Mouse (Mus musculus): ENCODE measurements around the gene Faap24.
A peak's percentile ranks its signal among the peaks of the same experiment; 100 is the strongest.

Gene Faap24

GRCm38 (mm10) chr7:35371096-35371495 lies 25.5 kb downstream of the Faap24 start:
- no peak for DNase-seq (ENCODE audit: low read depth, low spot score)

DNA sequence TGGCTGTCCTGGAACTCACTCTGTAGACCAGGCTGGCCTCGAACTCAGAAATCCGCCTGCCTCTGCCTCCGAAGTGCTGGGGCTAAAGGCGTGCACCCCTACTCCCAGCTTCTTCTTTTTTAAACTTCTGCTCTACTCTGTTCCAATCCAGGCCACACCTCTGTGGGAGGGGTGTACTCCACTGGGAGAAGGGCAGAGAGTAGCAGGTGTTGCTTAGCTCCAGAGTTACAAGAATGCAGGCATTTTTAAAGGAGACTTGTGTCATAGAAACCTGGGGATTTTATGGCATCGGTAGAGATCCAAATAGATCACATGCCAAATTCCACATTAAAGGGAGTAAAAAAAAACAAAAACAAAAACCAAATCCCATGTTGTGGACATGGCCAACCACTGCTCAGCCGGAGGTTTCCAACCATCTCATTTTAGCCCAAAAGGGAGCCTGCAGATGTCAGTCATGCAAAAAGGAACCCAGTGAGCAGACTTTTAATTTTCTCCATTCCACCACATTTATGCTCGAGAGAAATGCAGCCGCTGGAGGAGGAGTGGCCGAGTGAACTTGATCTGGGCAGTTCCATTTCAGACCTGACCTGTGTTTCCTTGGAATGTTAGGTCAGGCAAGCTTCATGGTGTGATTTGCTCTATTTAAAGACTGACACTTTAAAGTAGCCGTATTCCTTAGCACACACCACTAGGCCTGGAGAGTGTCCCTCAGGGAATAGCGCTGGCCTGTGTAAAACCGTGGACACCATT lies 31.3 kb downstream of the Faap24 start:
- no peak for DNase-seq (ENCODE audit: low read depth, low spot score)

DNA sequence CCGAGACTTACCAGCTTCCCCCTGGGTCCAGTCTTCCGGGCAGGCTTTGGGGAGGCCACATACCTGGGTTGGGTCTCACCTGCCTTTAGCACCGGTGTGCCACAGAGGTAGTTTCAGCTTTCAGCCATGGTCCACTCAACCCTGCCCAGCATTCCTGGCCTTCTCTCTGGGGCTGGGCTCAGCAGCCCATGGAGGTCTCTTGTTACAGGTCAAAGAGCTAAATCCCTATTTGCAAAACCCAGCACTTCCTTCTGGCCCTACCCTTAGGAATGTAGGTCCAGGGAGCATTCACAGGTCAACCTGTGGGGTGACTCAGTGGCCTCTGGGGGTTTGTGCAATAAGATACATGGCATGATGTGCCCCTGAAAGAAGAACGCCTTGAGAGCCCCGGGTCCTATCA lies 33.8 kb downstream of the Faap24 start:
- DNase-seq (ENCODE audit: low read depth, low spot score) = no peak

DNA sequence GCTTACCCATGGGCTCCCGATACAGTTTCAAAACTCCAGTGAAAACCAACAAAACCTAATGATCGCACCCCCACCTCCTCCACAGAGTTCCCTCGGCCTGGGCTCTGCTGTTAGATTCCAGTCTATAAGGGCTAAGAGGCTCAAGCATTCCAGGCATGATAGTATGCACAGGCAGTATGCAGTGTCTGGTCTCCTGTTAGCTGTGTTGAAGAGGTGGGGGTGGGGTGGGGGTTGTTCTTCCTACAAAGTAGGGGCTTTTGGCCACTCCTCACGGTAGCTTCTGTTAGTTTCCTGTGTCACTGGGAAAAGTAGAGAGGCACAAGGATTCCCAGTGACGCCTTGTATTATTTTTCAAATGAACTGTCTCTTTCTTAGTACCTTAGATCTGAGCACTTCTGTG lies 34.4 kb downstream of the Faap24 start:
- no peak for DNase-seq (ENCODE audit: low read depth, low spot score)

- no peak for DNase-seq (ENCODE audit: low read depth, low spot score)
Observed at GRCm38 (mm10) chr7:35357621-35358020, 39.0 kb downstream of the Faap24 start.

GRCm38 (mm10) chr7:35355303-35355872 lies 41.2 kb downstream of the Faap24 start:
- no peak for DNase-seq (ENCODE audit: low read depth, low spot score)

GRCm38 (mm10) chr7:35353306-35353705 lies 43.3 kb downstream of the Faap24 start:
- DNase-seq (ENCODE audit: low read depth, low spot score) = no peak

DNA sequence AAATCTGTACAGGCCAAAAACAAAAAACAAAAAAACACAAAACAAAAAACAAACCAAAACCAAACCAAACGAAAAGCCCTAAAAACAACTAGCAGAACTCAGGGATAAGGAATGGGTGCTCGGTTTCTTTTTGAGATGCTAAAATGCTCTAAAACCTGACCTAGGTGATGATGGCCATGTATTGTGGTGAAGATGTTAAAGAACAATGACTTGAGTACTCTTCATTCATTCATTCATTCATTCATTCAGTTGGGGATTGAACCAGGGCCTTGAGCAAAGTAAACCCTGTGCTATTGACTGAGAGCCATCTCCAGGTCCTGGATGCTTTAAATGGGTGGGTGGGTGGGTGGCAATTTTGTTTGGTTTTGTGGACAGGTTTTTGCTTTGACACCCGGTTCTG lies 45.5 kb downstream of the Faap24 start:
- no peak for DNase-seq (ENCODE audit: low read depth, low spot score)

DNA sequence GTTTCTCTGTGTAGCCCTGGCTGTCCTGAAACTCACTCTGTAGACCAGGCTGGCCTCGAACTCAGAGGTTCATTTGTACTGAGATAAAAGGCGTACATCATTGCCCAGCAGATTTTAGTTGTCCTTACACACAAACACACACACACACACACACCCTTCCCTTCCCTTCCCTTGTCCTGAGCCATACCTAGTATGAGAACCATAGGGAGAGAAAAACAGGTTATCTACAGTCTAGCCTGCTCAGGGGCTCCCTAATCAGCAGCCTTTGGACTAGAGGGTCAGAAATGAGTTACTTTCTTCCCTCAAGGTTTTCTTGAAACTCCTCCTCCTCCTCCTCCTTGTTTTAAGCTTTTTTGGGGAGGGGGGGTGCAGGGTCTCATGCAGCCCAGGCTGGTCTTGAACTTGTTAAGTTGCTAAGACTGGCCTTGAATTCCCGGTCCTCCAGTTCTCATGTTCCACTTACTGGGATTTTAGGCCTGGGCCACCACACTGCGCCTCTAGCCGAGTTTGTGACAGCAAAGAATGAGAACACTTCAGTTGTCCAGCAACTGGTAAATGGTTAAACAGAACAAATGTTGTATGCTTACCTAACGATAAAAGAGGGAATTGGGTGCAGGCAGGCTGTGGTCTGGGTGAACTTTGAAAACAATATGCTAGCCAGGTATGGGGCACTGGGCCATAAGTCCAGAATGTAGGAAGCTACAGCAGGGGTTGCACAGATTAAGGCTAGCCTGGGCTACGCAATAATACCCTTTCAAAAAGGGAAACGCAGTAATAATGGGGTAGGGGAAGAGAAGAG lies 46.6 kb downstream of the Faap24 start:
- DNase-seq (ENCODE audit: low read depth, low spot score) = no peak

- DNase-seq (ENCODE audit: low read depth, low spot score) = no peak
Observed at GRCm38 (mm10) chr7:35349022-35349421, 47.6 kb downstream of the Faap24 start.

DNA sequence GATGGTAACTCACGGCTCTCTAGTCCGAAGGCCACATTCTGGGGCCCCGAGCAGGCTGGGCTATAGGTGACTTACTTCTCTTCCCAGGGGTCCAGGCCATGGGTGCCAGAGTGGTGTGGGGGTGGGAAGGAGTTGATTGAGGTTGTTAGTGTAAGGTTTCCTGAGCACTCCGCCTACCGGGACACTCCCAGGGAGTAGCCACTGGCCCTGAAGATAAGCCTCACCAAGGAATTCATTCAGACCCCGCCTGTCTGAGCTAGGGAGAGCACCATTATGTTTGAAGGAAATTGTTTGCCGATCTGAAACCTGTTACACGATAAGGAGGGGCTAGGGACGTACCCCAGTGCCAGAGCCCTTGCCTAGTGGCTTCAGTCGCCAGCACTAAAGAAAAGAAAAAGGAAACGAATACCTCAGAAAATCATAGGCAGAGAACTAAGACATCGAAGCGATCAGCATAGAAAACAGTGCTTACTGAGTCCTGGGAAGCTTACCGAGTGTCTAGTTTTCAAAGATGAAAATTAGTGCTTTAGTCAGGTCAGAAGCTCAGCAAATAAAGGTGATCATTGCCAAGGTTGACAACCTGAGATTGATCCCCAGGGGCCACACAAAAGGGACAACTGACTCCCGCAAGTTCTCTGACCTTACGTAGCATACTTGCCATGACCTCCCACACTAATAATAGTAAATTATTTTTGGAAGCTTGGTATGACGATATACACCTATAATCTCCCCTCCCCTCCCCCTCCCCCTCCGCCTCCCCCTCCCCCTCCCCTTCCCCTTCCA lies 48.5 kb downstream of the Faap24 start:
- no peak for DNase-seq (ENCODE audit: low read depth, low spot score)

DNA sequence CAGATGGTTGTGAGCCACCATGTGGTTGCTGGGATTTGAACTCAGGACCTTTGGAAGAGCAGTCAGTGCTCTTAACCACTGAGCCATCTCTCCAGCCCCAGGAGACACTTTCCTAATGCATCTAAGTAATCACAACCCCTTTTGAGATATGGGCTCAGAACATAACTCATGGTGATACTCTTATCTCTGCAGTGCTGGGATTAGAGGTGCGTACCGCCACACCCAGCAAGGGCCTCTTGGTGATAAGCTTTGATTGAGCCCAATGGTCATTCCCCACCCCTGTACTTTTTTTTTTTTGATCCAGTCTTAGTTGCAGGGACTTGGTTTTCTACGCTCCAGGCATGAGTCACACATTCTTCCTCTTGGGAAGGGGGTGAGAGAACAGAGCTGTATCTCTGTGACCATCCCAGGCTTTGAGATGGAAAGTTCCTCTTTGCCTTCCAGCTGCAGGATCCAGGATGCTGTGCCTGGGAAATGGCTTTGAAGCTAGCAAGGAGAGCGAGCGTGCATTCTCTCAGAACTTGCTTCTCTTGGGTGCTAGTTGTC lies 51.8 kb downstream of the Faap24 start:
- DNase-seq (ENCODE audit: low read depth, low spot score) = no peak

DNA sequence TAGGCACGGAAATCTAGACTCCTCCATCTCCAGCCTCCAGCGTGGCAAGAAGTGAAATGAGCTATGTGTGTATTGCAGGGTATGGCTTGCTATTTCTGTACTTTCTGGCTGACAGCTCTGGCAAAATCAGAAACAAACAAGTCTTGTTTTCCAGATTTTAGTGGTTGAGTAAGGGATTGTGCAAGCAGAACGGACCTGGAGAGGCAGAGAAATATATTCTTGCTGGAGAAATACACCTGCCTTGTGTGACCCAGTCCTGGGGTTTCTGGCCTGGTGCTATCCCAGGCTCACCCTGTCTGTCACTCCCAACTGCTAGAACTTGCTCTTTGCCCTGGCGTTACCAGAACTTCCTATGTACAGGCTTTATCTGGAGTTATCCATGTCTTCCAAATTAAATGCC lies 54.1 kb downstream of the Faap24 start:
- DNase-seq (ENCODE audit: low read depth, low spot score) = peak; percentile 45
